Mouse (Mus musculus): ENCODE results near the gene Cep152. TPM values are rescaled to one million over a fixed set of nuclear protein-coding genes. Genes with fewer than 3 reads are reported as not detected.

The Cep152 gene
- polyA plus RNA-seq, 1 experiment: 3.5 TPM

GRCm38 (mm10) chr2:125660537-125661130 lies 35.7 kb upstream of the Cep152 start:
- TF ChIP-seq POLR2A (IDR thresholded peaks at IDR 0.05; ENCODE audit: borderline replicate concordance, extremely low read depth, insufficient read depth, insufficient read length, poor library complexity, severe bottlenecking) (no peak), CTCF (IDR thresholded peaks at IDR 0.05; ENCODE audit: borderline replicate concordance, extremely low read depth, insufficient read depth, insufficient read length) (no peak)
- DNase-seq (ENCODE audit: low read depth): no peak

- DNase-seq (ENCODE audit: low read depth): peak; percentile 91
- no peak for TF ChIP-seq POLR2A (IDR thresholded peaks at IDR 0.05; ENCODE audit: borderline replicate concordance, extremely low read depth, insufficient read depth, insufficient read length, poor library complexity, severe bottlenecking)
- TF ChIP-seq CTCF (IDR thresholded peaks at IDR 0.05; ENCODE audit: borderline replicate concordance, extremely low read depth, insufficient read depth, insufficient read length): peak; percentile 79
These were observed 35.1 kb upstream of the Cep152 start for GRCm38 (mm10) chr2:125659823-125660536.

- no peak for TF ChIP-seq CTCF (IDR thresholded peaks at IDR 0.05; ENCODE audit: borderline replicate concordance, extremely low read depth, insufficient read depth, insufficient read length)
- TF ChIP-seq POLR2A (IDR thresholded peaks at IDR 0.05; ENCODE audit: borderline replicate concordance, extremely low read depth, insufficient read depth, insufficient read length, poor library complexity, severe bottlenecking): no peak
- DNase-seq (ENCODE audit: low read depth): no peak
These were observed 30.5 kb upstream of the Cep152 start for GRCm38 (mm10) chr2:125655391-125655790.

- TF ChIP-seq CTCF (IDR thresholded peaks at IDR 0.05; ENCODE audit: borderline replicate concordance, extremely low read depth, insufficient read depth, insufficient read length): no peak
- TF ChIP-seq POLR2A (IDR thresholded peaks at IDR 0.05; ENCODE audit: borderline replicate concordance, extremely low read depth, insufficient read depth, insufficient read length, poor library complexity, severe bottlenecking): no peak
- no peak for DNase-seq (ENCODE audit: low read depth)
These were observed 28.4 kb upstream of the Cep152 start for GRCm38 (mm10) chr2:125653286-125653685.

- DNase-seq (ENCODE audit: low read depth): no peak
These were observed 26.6 kb upstream of the Cep152 start for GRCm38 (mm10) chr2:125651563-125651962.

GRCm38 (mm10) chr2:125650742-125651352 lies 25.9 kb upstream of the Cep152 start:
- DNase-seq (ENCODE audit: low read depth): no peak
- TF ChIP-seq CTCF (IDR thresholded peaks at IDR 0.05; ENCODE audit: borderline replicate concordance, extremely low read depth, insufficient read depth, insufficient read length) (no peak), POLR2A (IDR thresholded peaks at IDR 0.05; ENCODE audit: borderline replicate concordance, extremely low read depth, insufficient read depth, insufficient read length, poor library complexity, severe bottlenecking) (no peak)

More at GRCm38 (mm10) chr2:125651563-125651962, 26.6 kb upstream of the Cep152 start:
- TF ChIP-seq POLR2A (IDR thresholded peaks at IDR 0.05; ENCODE audit: borderline replicate concordance, extremely low read depth, insufficient read depth, insufficient read length, poor library complexity, severe bottlenecking): no peak
- TF ChIP-seq CTCF (IDR thresholded peaks at IDR 0.05; ENCODE audit: borderline replicate concordance, extremely low read depth, insufficient read depth, insufficient read length): no peak

- DNase-seq (ENCODE audit: low read depth): no peak
- TF ChIP-seq POLR2A (IDR thresholded peaks at IDR 0.05; ENCODE audit: borderline replicate concordance, extremely low read depth, insufficient read depth, insufficient read length, poor library complexity, severe bottlenecking) (no peak), CTCF (IDR thresholded peaks at IDR 0.05; ENCODE audit: borderline replicate concordance, extremely low read depth, insufficient read depth, insufficient read length) (no peak)
These were observed 25.1 kb upstream of the Cep152 start for GRCm38 (mm10) chr2:125650038-125650437.

- TF ChIP-seq POLR2A (IDR thresholded peaks at IDR 0.05; ENCODE audit: borderline replicate concordance, extremely low read depth, insufficient read depth, insufficient read length, poor library complexity, severe bottlenecking): no peak
- TF ChIP-seq CTCF (IDR thresholded peaks at IDR 0.05; ENCODE audit: borderline replicate concordance, extremely low read depth, insufficient read depth, insufficient read length): no peak
- peak; percentile 11 for DNase-seq (ENCODE audit: low read depth)
These were observed 20.0 kb upstream of the Cep152 start for GRCm38 (mm10) chr2:125644912-125645311.

- no peak for DNase-seq (ENCODE audit: low read depth)
- TF ChIP-seq CTCF (IDR thresholded peaks at IDR 0.05; ENCODE audit: borderline replicate concordance, extremely low read depth, insufficient read depth, insufficient read length): no peak
- TF ChIP-seq POLR2A (IDR thresholded peaks at IDR 0.05; ENCODE audit: borderline replicate concordance, extremely low read depth, insufficient read depth, insufficient read length, poor library complexity, severe bottlenecking): no peak
These were observed 12.4 kb upstream of the Cep152 start for GRCm38 (mm10) chr2:125637331-125637730.

- TF ChIP-seq CTCF (IDR thresholded peaks at IDR 0.05; ENCODE audit: borderline replicate concordance, extremely low read depth, insufficient read depth, insufficient read length) (no peak), POLR2A (IDR thresholded peaks at IDR 0.05; ENCODE audit: borderline replicate concordance, extremely low read depth, insufficient read depth, insufficient read length, poor library complexity, severe bottlenecking) (no peak)
- DNase-seq (ENCODE audit: low read depth): no peak
These were observed 5.1 kb upstream of the Cep152 start for GRCm38 (mm10) chr2:125630010-125630409.

- DNase-seq (ENCODE audit: low read depth): no peak
- TF ChIP-seq POLR2A (IDR thresholded peaks at IDR 0.05; ENCODE audit: borderline replicate concordance, extremely low read depth, insufficient read depth, insufficient read length, poor library complexity, severe bottlenecking) (no peak), CTCF (IDR thresholded peaks at IDR 0.05; ENCODE audit: borderline replicate concordance, extremely low read depth, insufficient read depth, insufficient read length) (no peak)
These were observed 3.6 kb upstream of the Cep152 start for GRCm38 (mm10) chr2:125628487-125628886.

All from brain, embryonic 14.5 days (tissue).